Mouse (Mus musculus) skeletal muscle tissue, adult 2 months (tissue): ENCODE data around the gene Sertad2.

Experiments used
- DNase-seq: peaks from one replicate; pipeline ENCODE4 v3.0.0-alpha.2; 2012; ENCODE audit warnings: low read depth, low spot score

The Sertad2 gene

DNA sequence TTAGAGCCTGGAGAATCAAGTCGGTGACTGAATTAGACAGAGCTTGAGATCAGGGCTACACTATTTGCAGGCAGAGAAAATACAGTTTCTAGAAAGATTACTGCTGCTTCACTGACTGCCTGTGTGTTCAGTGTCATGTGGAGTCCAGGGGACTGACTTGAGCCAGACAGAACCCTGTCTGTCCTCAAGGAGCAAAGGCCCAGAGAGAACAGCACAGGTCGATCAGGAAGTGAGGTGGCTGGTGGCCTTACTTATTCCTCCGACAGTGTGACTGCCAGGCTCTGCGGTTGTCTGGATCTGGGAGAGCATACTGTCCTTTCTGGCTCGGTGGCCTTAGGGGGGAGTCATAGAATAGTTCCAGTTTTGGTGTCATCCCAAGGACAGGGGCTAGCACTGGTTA is 137.7 kb downstream of the Sertad2 start:
- no peak for DNase-seq

DNA sequence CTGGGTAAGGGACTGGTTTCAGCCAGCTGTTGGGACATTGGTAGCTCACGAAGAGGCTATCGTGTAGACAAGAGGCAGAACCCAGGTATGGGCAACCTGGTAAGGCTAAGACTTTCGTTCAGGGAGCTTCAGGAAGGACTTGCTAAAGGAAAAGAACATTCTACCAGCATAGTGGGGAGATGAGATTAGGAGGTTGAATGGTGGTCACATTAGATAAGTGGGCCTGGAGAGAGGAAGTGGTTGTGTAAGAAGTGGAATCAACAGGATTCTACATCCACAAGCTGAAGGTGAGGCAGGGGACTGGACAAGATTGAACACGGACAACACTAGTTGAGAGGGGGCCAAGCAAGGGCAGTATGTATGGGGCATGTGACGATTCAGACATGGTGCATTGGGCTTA is 138.6 kb downstream of the Sertad2 start:
- no peak for DNase-seq

DNA sequence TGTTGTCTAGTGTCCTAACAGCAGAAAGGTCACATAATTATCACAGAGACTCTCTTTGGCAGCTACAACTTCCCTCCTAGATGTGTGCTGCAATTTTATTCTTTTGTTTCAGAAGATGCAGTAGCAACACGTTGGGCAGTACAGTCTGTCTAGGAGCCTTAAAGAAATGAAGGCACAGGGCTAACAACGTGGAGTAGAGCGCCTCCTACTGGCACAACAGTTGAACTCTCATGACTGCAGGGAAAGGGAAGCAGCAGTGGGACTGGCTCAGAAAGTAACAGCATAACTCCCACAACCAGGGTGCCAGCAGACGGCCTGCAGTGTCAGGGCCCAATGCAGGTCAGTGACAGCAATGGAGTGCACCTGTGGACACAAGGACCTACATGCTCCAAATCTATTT is 147.9 kb downstream of the Sertad2 start:
- peak; percentile 66 for DNase-seq
